Mouse (Mus musculus) hindbrain, postnatal 0 days (tissue): Measurements from ENCODE around the gene Igfbp6. TPM values are rescaled to one million over a fixed set of nuclear protein-coding genes. Genes with fewer than 3 reads are reported as not detected.

Source experiments
- ATAC-seq: fragments of 200-750 bp; cut with Nextera tagmentation; 2 replicates; pipeline ENCODE4 v1.8.0; 2017; ENCODE audit warnings: mild to moderate bottlenecking, moderate TSS enrichment, moderate library complexity
- DNase-seq: peaks from one replicate; pipeline ENCODE4 v3.0.0-alpha.2; 2015; ENCODE audit warnings: low spot score
- H3K27ac ChIP-seq: fragments of 300-500 bp; sonication (generic); 2 replicates; pipeline ENCODE4 v1.5.1; 2014; ENCODE audit warnings: mild to moderate bottlenecking
- H3K27me3 ChIP-seq: fragments of 300-500 bp; sonication (generic); 2 replicates; pipeline ENCODE4 v1.6.1; 2014; ENCODE audit warnings: low read length, mixed read lengths; ENCODE audit not compliant: insufficient read depth
- H3K36me3 ChIP-seq: fragments of 300-500 bp; sonication (generic); 2 replicates; pipeline ENCODE4 v1.6.1; 2014; ENCODE audit warnings: low read length, mixed read lengths; ENCODE audit not compliant: insufficient read depth
- H3K4me1 ChIP-seq: fragments of 300-500 bp; sonication (generic); 2 replicates; pipeline ENCODE4 v1.6.1; 2014; ENCODE audit warnings: antibody characterized with exemption, low read length, mixed read lengths; ENCODE audit not compliant: insufficient read depth
- H3K4me2 ChIP-seq: fragments of 300-500 bp; sonication (generic); 2 replicates; pipeline ENCODE4 v1.6.1; 2014; ENCODE audit warnings: low read depth, mild to moderate bottlenecking, low read length, moderate library complexity, mixed read lengths
- H3K4me3 ChIP-seq: fragments of 300-500 bp; sonication (generic); 2 replicates; pipeline ENCODE4 v1.5.1; 2014; ENCODE audit warnings: low read length
- H3K9ac ChIP-seq: fragments of 300-500 bp; sonication (generic); replicated peaks from 2 replicates; pipeline ENCODE4 v1.6.1; 2014; ENCODE audit warnings: mild to moderate bottlenecking, low read length, moderate library complexity, mixed read lengths
- H3K9me3 ChIP-seq: fragments of 300-500 bp; sonication (generic); 2 replicates; pipeline ENCODE4 v1.6.1; 2016; ENCODE audit warnings: low read length, mixed read lengths
- CTCF ChIP-seq: IDR thresholded peaks from 2 replicates; pipeline ENCODE4 v1.5.1; 2016; ENCODE audit warnings: antibody characterized with exemption, control low read depth, low read depth
- WGBS: fragments of 180-500 bp; shearing (Covaris S2); extraction: QIAGEN DNeasy Blood & Tissue Kit; methylation state at CpG from one replicate; pipeline ENCODE4 v1.1.7; 2014; 5-methylcytosine and 5-hydroxymethylcytosine counted together
- polyA plus RNA-seq: library from polyadenylated mRNA; unstranded; fragments of >200 nt; fragmentation: Nextera tagmentation; extraction: Ambion mirVana; gene quantifications from 2 replicates; pipeline ENCODE4 v1.2.1, GENCODE M21; 2015
- total RNA-seq: library from RNA; depleted of rRNA; stranded (reverse); fragments of >200 nt; gene quantifications from 2 replicates; pipeline ENCODE4 v1.2.3, GENCODE M21; 2014

The Igfbp6 gene
- total and polyA plus RNA-seq, 2 experiments from 2014 or later, result 11.5 to 12.8 TPM

- H3K9me3 ChIP-seq, result no peaks in the 10 kb centered on the region
- H3K4me3 ChIP-seq, result no peak overlapping the region
- no peaks in the 10 kb centered on the region for H3K27me3 ChIP-seq
- H3K9ac ChIP-seq, result no peak overlapping the region
- no peak for TF ChIP-seq CTCF
- 95% methylated on average over 4 of the region's 4 CpGs for WGBS
- H3K27ac ChIP-seq, result no peak overlapping the region
- H3K4me2 ChIP-seq, result no peak overlapping the region
- DNase-seq, result no peak
- ATAC-seq, result no peak
- H3K36me3 ChIP-seq, result peaks cover 19% of the 10 kb centered on the region; the same call in 1 of the 2 replicates
- H3K4me1 ChIP-seq, result peaks cover 20% of the 10 kb centered on the region
Measured at GRCm38 (mm10) chr15:102113674-102114073, 30.5 kb upstream of the Igfbp6 start.

- no peak overlapping the region for H3K4me3 ChIP-seq
- peak overlapping the region; percentile 78; the same call in 1 of the 2 replicates for H3K27ac ChIP-seq
- no peak overlapping the region for H3K4me2 ChIP-seq
- ATAC-seq (no peak), DNase-seq (no peak)
- no peak for TF ChIP-seq CTCF
- 84% methylated on average over 7 of the region's 7 CpGs for WGBS
- no peaks in the 10 kb centered on the region for H3K9me3 ChIP-seq
- peaks cover 14% of the 10 kb centered on the region for H3K4me1 ChIP-seq
- H3K36me3 ChIP-seq, result peaks cover 19% of the 10 kb centered on the region; the same call in 1 of the 2 replicates
- H3K9ac ChIP-seq, result no peak overlapping the region
- H3K27me3 ChIP-seq, result no peaks in the 10 kb centered on the region
Measured at GRCm38 (mm10) chr15:102114651-102115260, 29.4 kb upstream of the Igfbp6 start.

- H3K36me3 ChIP-seq, result peaks cover 19% of the 10 kb centered on the region; the same call in 1 of the 2 replicates
- H3K27me3 ChIP-seq, result no peaks in the 10 kb centered on the region
- H3K4me1 ChIP-seq, result peaks cover 17% of the 10 kb centered on the region
- H3K4me3 ChIP-seq, result no peak overlapping the region
- H3K27ac ChIP-seq, result peak overlapping the region; percentile 78; the same call in 1 of the 2 replicates
- H3K9me3 ChIP-seq, result no peaks in the 10 kb centered on the region
- WGBS, result 52% methylated on average over 9 of the region's 9 CpGs
- H3K4me2 ChIP-seq, result no peak overlapping the region
- TF ChIP-seq CTCF, result no peak
- DNase-seq (no peak), ATAC-seq (no peak)
- no peak overlapping the region for H3K9ac ChIP-seq
Measured at GRCm38 (mm10) chr15:102115731-102116231, 28.4 kb upstream of the Igfbp6 start.

- WGBS, result 33% methylated on average over 11 of the region's 11 CpGs
- TF ChIP-seq CTCF, result peak; percentile 23; the same call in 1 of the 2 replicates
- no peak overlapping the region for H3K4me3 ChIP-seq
- peaks cover 17% of the 10 kb centered on the region for H3K4me1 ChIP-seq
- no peaks in the 10 kb centered on the region for H3K27me3 ChIP-seq
- peak overlapping the region; percentile 78 for H3K27ac ChIP-seq
- peak overlapping the region; percentile 30; the same call in 1 of the 2 replicates for H3K9ac ChIP-seq
- DNase-seq (peak; percentile 84), ATAC-seq (peak; percentile 71)
- no peaks in the 10 kb centered on the region for H3K9me3 ChIP-seq
- H3K4me2 ChIP-seq, result no peak overlapping the region
- H3K36me3 ChIP-seq, result peaks cover 24% of the 10 kb centered on the region; the same call in 1 of the 2 replicates
Measured at GRCm38 (mm10) chr15:102116753-102117415, 27.3 kb upstream of the Igfbp6 start.

GRCm38 (mm10) chr15:102117461-102118443 is 26.4 kb upstream of the Igfbp6 start:
- H3K4me3 ChIP-seq, result no peak overlapping the region
- H3K4me2 ChIP-seq, result no peak overlapping the region
- peak overlapping the region; percentile 78 for H3K27ac ChIP-seq
- DNase-seq (peak; percentile 64), ATAC-seq (peak; percentile 22; the same call in 1 of the 2 replicates)
- H3K9ac ChIP-seq, result peak overlapping the region; percentile 30; the same call in 1 of the 2 replicates
- WGBS, result 54% methylated on average over 19 of the region's 19 CpGs
- peaks cover 17% of the 10 kb centered on the region for H3K4me1 ChIP-seq
- H3K9me3 ChIP-seq, result no peaks in the 10 kb centered on the region
- peaks cover 25% of the 10 kb centered on the region; the same call in 1 of the 2 replicates for H3K36me3 ChIP-seq
- TF ChIP-seq CTCF, result peak; percentile 72
- no peaks in the 10 kb centered on the region for H3K27me3 ChIP-seq

- peaks cover 17% of the 10 kb centered on the region for H3K4me1 ChIP-seq
- H3K36me3 ChIP-seq, result peaks cover 28% of the 10 kb centered on the region; the same call in 1 of the 2 replicates
- H3K4me2 ChIP-seq, result no peak overlapping the region
- no peak overlapping the region for H3K4me3 ChIP-seq
- WGBS, result 83% methylated on average over 4 of the region's 4 CpGs
- peak overlapping the region; percentile 78; the same call in 1 of the 2 replicates for H3K27ac ChIP-seq
- ATAC-seq, result no peak
- TF ChIP-seq CTCF, result no peak
- no peak overlapping the region for H3K9ac ChIP-seq
- no peaks in the 10 kb centered on the region for H3K27me3 ChIP-seq
- H3K9me3 ChIP-seq, result no peaks in the 10 kb centered on the region
- no peak for DNase-seq
Measured at GRCm38 (mm10) chr15:102118591-102118990, 25.6 kb upstream of the Igfbp6 start.
